Mouse (Mus musculus) macrophage (primary cell): ENCODE measurements around the gene Muc3a. TPM values are rescaled to one million over a fixed set of nuclear protein-coding genes. Genes with fewer than 3 reads are reported as not detected.

Experiments used
- H3K27ac ChIP-seq: fragments of 350-480 bp; formaldehyde crosslinking; 2 replicates; pipeline ENCODE4 v1.9.0; 2021
- H3K36me3 ChIP-seq: fragments of 350-480 bp; formaldehyde crosslinking; 2 replicates; pipeline ENCODE4 v1.9.0; 2021; ENCODE audit errors: inconsistent target
- H3K4me3 ChIP-seq: fragments of 350-480 bp; formaldehyde crosslinking; 2 replicates; pipeline ENCODE4 v1.9.0; 2021; ENCODE audit errors: inconsistent target
- H3K79me2 ChIP-seq: fragments of 350-480 bp; formaldehyde crosslinking; 2 replicates; pipeline ENCODE4 v1.9.0; 2021; ENCODE audit errors: inconsistent target
- WGBS: methylation state at CpG from one replicate; pipeline ENCODE4 v1.1.7; 2026; ENCODE audit warnings: inconsistent platforms; ENCODE audit not compliant: missing documents; 5-methylcytosine and 5-hydroxymethylcytosine counted together
- polyA plus RNA-seq: library from polyadenylated mRNA; stranded (reverse); fragments of 250-400 nt; gene quantifications from 3 replicates; pipeline ENCODE4 v1.2.4, GENCODE M21; 2018; ENCODE audit warnings: inconsistent platforms

Gene Muc3a
- polyA plus RNA-seq, 1 experiment from 2014 or later, result not detected

GRCm38 (mm10) chr5:137166012-137166411, 46.2 kb downstream of the Muc3a start:
- Histone ChIP-seq H3K79me2 (no peaks in the 10 kb centered on the region), H3K36me3 (no peaks in the 10 kb centered on the region), H3K4me3 (no peak overlapping the region), H3K27ac (no peak overlapping the region)
- 100% methylated on average over 6 of the region's 9 CpGs for WGBS

DNA sequence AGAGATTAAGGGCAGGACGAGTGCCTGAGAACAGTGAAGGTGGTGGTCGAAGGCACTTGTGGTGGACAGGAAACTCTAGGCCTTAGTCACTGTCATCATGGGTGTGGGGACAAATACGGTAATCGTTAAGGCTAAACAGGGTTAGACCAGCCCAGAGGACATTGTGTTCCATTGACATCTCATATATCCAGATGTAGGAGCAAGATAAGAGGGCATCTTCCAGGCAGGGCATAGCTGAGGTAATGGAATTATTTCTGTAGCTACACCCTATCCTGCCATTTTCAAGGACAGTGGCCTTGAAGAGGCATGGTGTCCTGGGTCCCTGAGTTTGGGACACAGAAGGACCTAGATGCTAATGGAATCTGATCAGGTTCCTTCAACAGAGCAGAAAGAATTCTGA, 50.3 kb downstream of the Muc3a start:
- no peaks in the 10 kb centered on the region for H3K36me3 ChIP-seq
- WGBS, result 77% methylated on average over 4 of the region's 4 CpGs
- no peak overlapping the region for H3K27ac ChIP-seq
- H3K79me2 ChIP-seq, result no peaks in the 10 kb centered on the region
- H3K4me3 ChIP-seq, result no peak overlapping the region

DNA sequence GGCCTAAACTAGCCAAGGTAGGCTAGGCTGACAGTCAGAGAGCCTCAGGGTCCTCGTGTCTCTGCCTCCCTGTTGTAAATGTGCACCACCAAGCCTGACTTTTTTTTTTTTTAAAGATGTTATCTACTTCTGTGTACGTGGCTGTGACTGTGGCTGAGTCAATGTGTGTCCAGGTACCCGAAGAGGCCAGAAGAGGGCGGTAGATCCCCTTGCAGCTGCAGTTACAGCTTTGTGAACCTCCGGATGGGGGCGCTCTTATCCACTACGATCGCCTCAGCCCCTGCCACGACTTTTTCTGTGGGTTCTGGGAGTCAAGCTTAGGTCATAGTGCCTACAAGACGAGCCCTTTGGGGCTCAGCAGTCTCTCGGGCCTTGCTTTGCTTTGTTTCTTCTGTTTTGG, 52.7 kb downstream of the Muc3a start:
- Histone ChIP-seq H3K4me3 (no peak overlapping the region), H3K27ac (no peak overlapping the region), H3K36me3 (no peaks in the 10 kb centered on the region), H3K79me2 (no peaks in the 10 kb centered on the region)
- 18% methylated on average over 11 of the region's 11 CpGs for WGBS

Other genes starting within 250 kb of the Muc3a start
- not detected in 3 replicates for gene Cldn15, start 245.8 kb downstream of the Muc3a start, polyA plus RNA-seq
- gene Plod3, start 225.4 kb downstream of the Muc3a start, polyA plus RNA-seq, result 93.2 to 105 TPM (median 102 TPM) in 3 replicates
- gene Znhit1, start 224.4 kb downstream of the Muc3a start, polyA plus RNA-seq, result 81.1 to 121 TPM (median 96.1 TPM) in 3 replicates
- gene Vgf, start 186.0 kb downstream of the Muc3a start, polyA plus RNA-seq, result not detected in 3 replicates
- gene Ap1s1, start 166.3 kb downstream of the Muc3a start, polyA plus RNA-seq, result 120 to 219 TPM (median 131 TPM) in 3 replicates
- gene Serpine1, start 140.1 kb downstream of the Muc3a start, polyA plus RNA-seq, result 0.69 to 5.1 TPM (median 0.75 TPM) in 3 replicates
- gene Trim56, start 96.2 kb downstream of the Muc3a start, polyA plus RNA-seq, result 12.2 to 19.7 TPM (median 16.6 TPM) in 3 replicates
- gene Muc3, start 63.1 kb downstream of the Muc3a start, polyA plus RNA-seq, result not detected in 3 replicates
- 0.11 to 0.14 TPM in 2 of 3 replicates, not detected in the other for gene Ache, start 75.1 kb upstream of the Muc3a start, polyA plus RNA-seq
- 1.2 to 3.2 TPM (median 1.6 TPM) in 3 replicates for gene Ufsp1, start 82.2 kb upstream of the Muc3a start, polyA plus RNA-seq
- gene Srrt, start 95.3 kb upstream of the Muc3a start, polyA plus RNA-seq, result 79.3 to 119 TPM (median 83.4 TPM) in 3 replicates
- 1.0 to 2.2 TPM (median 1.2 TPM) in 3 replicates for gene Trip6, start 102.0 kb upstream of the Muc3a start, polyA plus RNA-seq
- gene Slc12a9, start 121.2 kb upstream of the Muc3a start, polyA plus RNA-seq, result 6.9 to 28.0 TPM (median 11.2 TPM) in 3 replicates
- gene Ephb4, start 137.7 kb upstream of the Muc3a start, polyA plus RNA-seq, result not detected in 3 replicates